Mouse (Mus musculus) CH12.LX (cell line): Measurements from ENCODE around the gene Fam19a2. TPM values are rescaled to one million over a fixed set of nuclear protein-coding genes. Genes with fewer than 3 reads are reported as not detected.

Experiments used
- DNase-seq: peaks from one replicate; pipeline ENCODE4 v3.0.0-alpha.2; 2013; ENCODE audit errors: extremely low read depth
- H3K27ac ChIP-seq: 2 replicates; pipeline ENCODE4 v1.5.1; 2012; ENCODE audit warnings: low read depth, mild to moderate bottlenecking, control low read depth, moderate library complexity; ENCODE audit not compliant: insufficient read depth
- H3K27me3 ChIP-seq: replicated peaks from 2 replicates; pipeline ENCODE3; 2012; ENCODE audit warnings: inconsistent platforms
- H3K36me3 ChIP-seq, 2 experiments: replicated peaks in 1 of 2; 2 replicates each; pipeline versions ENCODE3 to v1.6.1; 2012; ENCODE audit warnings: inconsistent platforms in 1 of 2, low read length in 1 of 2, mild to moderate bottlenecking in 1 of 2, mixed read lengths in 1 of 2, moderate library complexity in 1 of 2; ENCODE audit not compliant: control insufficient read depth in 1 of 2, insufficient read depth in 1 of 2
- H3K4me1 ChIP-seq, 2 experiments: 2 replicates each; pipeline ENCODE4 v1.6.1; 2012; ENCODE audit warnings: inconsistent platforms in 1 of 2, moderate library complexity in 1 of 2; ENCODE audit not compliant: insufficient read depth in 2 of 2, control insufficient read depth in 1 of 2
- H3K4me2 ChIP-seq: 2 replicates; pipeline ENCODE4 v1.6.1; 2012; ENCODE audit warnings: low read depth, mild to moderate bottlenecking, control low read depth; ENCODE audit not compliant: poor library complexity, insufficient read depth, severe bottlenecking
- H3K4me3 ChIP-seq, 3 experiments: fragments of 150-350 bp in 1 of 3; sonication (generic) in 1 of 3; replicated peaks in 1 of 3; 2 replicates each; pipeline versions ENCODE3 to v1.5.1; 2011 to 2012; ENCODE audit warnings: low read depth in 2 of 3, low read length in 2 of 3, mild to moderate bottlenecking in 2 of 3, moderate library complexity in 2 of 3, control low read depth in 1 of 3, improper control_type of control experiment in 1 of 3, inconsistent platforms in 1 of 3, mixed read lengths in 1 of 3; ENCODE audit not compliant: poor library complexity in 1 of 3
- H3K79me2 ChIP-seq: replicated peaks from 2 replicates; pipeline ENCODE4 v1.6.1; 2012; ENCODE audit warnings: mild to moderate bottlenecking, moderate library complexity; ENCODE audit not compliant: control insufficient read depth, poor library complexity, insufficient read depth, severe bottlenecking; ENCODE audit errors: extremely low read depth
- H3K9ac ChIP-seq: 2 replicates; pipeline ENCODE4 v1.6.1; 2012; ENCODE audit warnings: low read depth, mild to moderate bottlenecking, control low read depth, moderate library complexity; ENCODE audit not compliant: insufficient read depth
- H3K9me3 ChIP-seq: replicated peaks from 2 replicates; pipeline ENCODE3; 2012; ENCODE audit warnings: low read length, inconsistent platforms, mixed read lengths
- CHD1 ChIP-seq: IDR thresholded peaks from 2 replicates; pipeline ENCODE4 v1.6.1; 2012; ENCODE audit warnings: low read depth, low read length, improper control_type of control experiment, inconsistent platforms
- CHD2 ChIP-seq: IDR thresholded peaks from 2 replicates; pipeline ENCODE4 v1.6.1; 2011; ENCODE audit warnings: low read length, improper control_type of control experiment
- CTCF ChIP-seq, 2 experiments: IDR thresholded peaks in 1 of 2; conservative IDR thresholded peaks in 1 of 2; 2 replicates each; pipeline ENCODE4 v1.5.1; 2011 to 2012; ENCODE audit warnings: low read depth in 2 of 2, low read length in 2 of 2, improper control_type of control experiment in 1 of 2, inconsistent platforms in 1 of 2, mild to moderate bottlenecking in 1 of 2, moderate library complexity in 1 of 2
- E2F4 ChIP-seq: IDR thresholded peaks from 2 replicates; pipeline ENCODE4 v1.6.1; 2011; ENCODE audit warnings: low read depth, low read length, improper control_type of control experiment; ENCODE audit not compliant: insufficient replicate concordance
- EP300 ChIP-seq: IDR thresholded peaks from 2 replicates; pipeline ENCODE4 v1.6.1; 2011; ENCODE audit warnings: low read length, improper control_type of control experiment
- GABPA ChIP-seq: IDR thresholded peaks from 2 replicates; pipeline ENCODE4 v1.6.1; 2012; ENCODE audit warnings: low read depth, low read length, improper control_type of control experiment, inconsistent platforms; ENCODE audit not compliant: insufficient replicate concordance
- HCFC1 ChIP-seq: IDR thresholded peaks from 2 replicates; pipeline ENCODE4 v1.6.1; 2012; ENCODE audit warnings: low read depth, mild to moderate bottlenecking, inconsistent platforms, low read length, improper control_type of control experiment
- JUND ChIP-seq: conservative IDR thresholded peaks from 2 replicates; pipeline ENCODE4 v1.6.1; 2011; ENCODE audit warnings: low read depth, low read length, improper control_type of control experiment
- KAT2A ChIP-seq: IDR thresholded peaks from 2 replicates; pipeline ENCODE4 v1.6.1; 2012; ENCODE audit warnings: low read length, improper control_type of control experiment, inconsistent platforms; ENCODE audit not compliant: insufficient replicate concordance
- MAFK ChIP-seq: IDR thresholded peaks from 2 replicates; pipeline ENCODE4 v1.6.1; 2011; ENCODE audit warnings: low read length, improper control_type of control experiment; ENCODE audit not compliant: insufficient replicate concordance
- MAX ChIP-seq: IDR thresholded peaks from 2 replicates; pipeline ENCODE4 v1.6.1; 2011; ENCODE audit warnings: low read length, improper control_type of control experiment
- MAZ ChIP-seq: IDR thresholded peaks from 2 replicates; pipeline ENCODE4 v1.6.1; 2012; ENCODE audit warnings: low read depth, mild to moderate bottlenecking, inconsistent platforms, low read length, improper control_type of control experiment, moderate library complexity
- MYC ChIP-seq: IDR thresholded peaks from 2 replicates; pipeline ENCODE4 v1.6.1; 2011; ENCODE audit warnings: low read depth, mild to moderate bottlenecking, improper control_type of control experiment, low read length
- NELFE ChIP-seq: IDR thresholded peaks from 2 replicates; pipeline ENCODE4 v1.6.1; 2011; ENCODE audit warnings: low read depth, low read length, improper control_type of control experiment
- NRF1 ChIP-seq: IDR thresholded peaks from 2 replicates; pipeline ENCODE4 v1.6.1; 2014; ENCODE audit warnings: low read depth, mild to moderate bottlenecking, inconsistent platforms, low read length, improper control_type of control experiment, moderate library complexity
- PAX5 ChIP-seq: IDR thresholded peaks from 2 replicates; pipeline ENCODE4 v1.6.1; 2012; ENCODE audit warnings: low read length, inconsistent platforms, mixed read lengths
- POLR2A ChIP-seq: IDR thresholded peaks from 2 replicates; pipeline ENCODE4 v1.6.1; 2011; ENCODE audit warnings: low read depth, mild to moderate bottlenecking, improper control_type of control experiment, low read length
- POLR2AphosphoS2 ChIP-seq: IDR thresholded peaks from 2 replicates; pipeline ENCODE4 v1.6.1; 2011; ENCODE audit warnings: low read depth, low read length, improper control_type of control experiment
- RAD21 ChIP-seq: IDR thresholded peaks from 2 replicates; pipeline ENCODE4 v1.6.1; 2011; ENCODE audit warnings: low read depth, mild to moderate bottlenecking, low read length, improper control_type of control experiment, moderate library complexity
- SIN3A ChIP-seq: IDR thresholded peaks from 2 replicates; pipeline ENCODE4 v1.6.1; 2012; ENCODE audit warnings: low read length, improper control_type of control experiment, inconsistent platforms
- SMC3 ChIP-seq: IDR thresholded peaks from 2 replicates; pipeline ENCODE4 v1.6.1; 2011; ENCODE audit warnings: low read depth, low read length, improper control_type of control experiment
- TCF12 ChIP-seq: IDR thresholded peaks from 2 replicates; pipeline ENCODE4 v1.6.1; 2014; ENCODE audit warnings: low read depth, mild to moderate bottlenecking, inconsistent platforms, low read length, improper control_type of control experiment
- UBTF ChIP-seq: IDR thresholded peaks from 2 replicates; pipeline ENCODE4 v1.6.1; 2012; ENCODE audit warnings: low read depth, mild to moderate bottlenecking, inconsistent platforms, low read length, improper control_type of control experiment, moderate library complexity
- USF1 ChIP-seq: IDR thresholded peaks from 2 replicates; pipeline ENCODE4 v1.6.1; 2014; ENCODE audit warnings: low read depth, mild to moderate bottlenecking, inconsistent platforms, low read length, improper control_type of control experiment
- USF2 ChIP-seq: conservative IDR thresholded peaks from 2 replicates; pipeline ENCODE4 v1.6.1; 2011; ENCODE audit warnings: low read depth, low read length, improper control_type of control experiment
- ZKSCAN1 ChIP-seq: IDR thresholded peaks from 2 replicates; pipeline ENCODE4 v1.6.1; 2012; ENCODE audit warnings: low read depth, inconsistent platforms, low read length, improper control_type of control experiment, borderline replicate concordance
- ZMIZ1 ChIP-seq: IDR thresholded peaks from 2 replicates; pipeline ENCODE4 v1.6.1; 2012; ENCODE audit warnings: low read depth, mild to moderate bottlenecking, inconsistent platforms, low read length, improper control_type of control experiment
- ZNF384 ChIP-seq: IDR thresholded peaks from 2 replicates; pipeline ENCODE4 v1.6.1; 2012; ENCODE audit warnings: low read depth, low read length, improper control_type of control experiment, inconsistent platforms
- dilution Hi-C: fragments of 300-500 bp; cut with MboI; formaldehyde crosslinking; loops from 2 replicates; pipeline ENCODE4 v1.14.3; 2020; ENCODE audit warnings: low sequenced_read_pairs; ENCODE audit not compliant: extremely low pct_unique_long_range_greater_than_20kb, extremely low pct_ligation_motif_present
- in situ Hi-C: fragments of 300-500 bp; cut with MboI; formaldehyde crosslinking; loops from 3 replicates; pipeline ENCODE4 v1.14.3; 2019; ENCODE audit warnings: low sequenced_read_pairs, low pct_ligation_motif_present, low pct_unique_long_range_greater_than_20kb, mixed read lengths
- polyA plus RNA-seq: library from polyadenylated mRNA; unstranded; fragments of >175 nt; gene quantifications from 2 replicates; pipeline ENCODE4 v1.2.1, GENCODE M21; 2012; ENCODE audit warnings: low read depth; ENCODE audit not compliant: insufficient read length
- total RNA-seq, 2 experiments: library from RNA; depleted of rRNA; stranded (reverse); fragments of 300-350 nt in 1 of 2; fragments of >200 nt in 1 of 2; gene quantifications; 2 replicates each; pipeline ENCODE4 v1.2.3; 2012 to 2014

The Fam19a2 gene
- total and polyA plus RNA-seq, 3 experiments, result not detected

DNA sequence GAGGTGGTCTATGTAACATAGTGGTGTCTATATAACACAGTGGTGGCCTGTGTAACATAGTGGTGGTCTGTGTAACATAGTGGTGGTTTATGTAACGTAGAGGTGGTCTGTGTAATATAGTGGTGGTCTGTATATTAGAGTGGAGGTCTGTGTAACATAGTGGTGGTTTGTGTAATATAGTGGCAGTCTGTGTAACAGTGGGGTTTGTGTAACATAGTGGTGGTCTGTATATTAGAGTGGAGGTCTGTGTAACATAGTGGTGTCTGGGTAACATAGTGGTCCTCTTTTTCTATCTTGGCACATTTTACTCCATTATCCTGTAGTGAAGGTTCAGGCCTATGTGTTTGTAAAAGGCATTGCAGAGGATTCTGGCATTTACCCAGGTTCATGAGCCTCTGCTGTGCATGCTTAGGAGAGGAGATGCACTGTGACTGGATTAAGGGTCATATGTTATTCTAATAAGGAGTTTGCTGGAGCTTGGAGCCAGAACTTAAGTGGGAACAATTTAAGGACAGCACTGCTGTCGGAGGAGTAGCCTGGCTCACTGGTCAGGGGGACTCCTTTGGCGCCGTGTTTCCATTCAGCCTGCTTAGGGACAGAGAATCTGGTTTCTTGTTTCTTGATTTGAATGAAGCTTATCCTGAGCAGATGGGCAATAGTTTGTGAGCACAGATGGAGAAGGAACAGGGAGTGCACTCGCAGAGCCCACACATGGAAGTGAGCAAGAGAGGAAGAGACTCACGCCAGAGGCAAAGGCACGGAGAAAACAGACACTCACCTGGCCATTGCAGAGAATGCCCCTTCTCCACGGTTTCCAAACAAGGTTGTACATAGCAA is 162.9 kb downstream of the Fam19a2 start:
- no peak for TF ChIP-seq MAZ
- TF ChIP-seq POLR2AphosphoS2, result no peak
- TF ChIP-seq EP300, result no peak
- TF ChIP-seq CHD1, result no peak
- TF ChIP-seq POLR2A, result no peak
- TF ChIP-seq UBTF, result no peak
- TF ChIP-seq NELFE, result no peak
- TF ChIP-seq MYC, result no peak
- TF ChIP-seq CTCF (conservative IDR thresholded peaks at IDR 0.05 in 1 of 2, IDR thresholded peaks at IDR 0.05 in 1 of 2; ENCODE audit: low read depth in 2 of 2, low read length in 2 of 2), result no peak
- no peak for TF ChIP-seq CHD2
- TF ChIP-seq USF1, result no peak
- no peak for TF ChIP-seq MAFK
- TF ChIP-seq PAX5, result no peak
- TF ChIP-seq TCF12, result no peak
- no peak for TF ChIP-seq KAT2A
- TF ChIP-seq NRF1, result no peak
- no peak for TF ChIP-seq SIN3A
- TF ChIP-seq HCFC1, result no peak
- no peak for TF ChIP-seq GABPA
- no peak for TF ChIP-seq E2F4
- Histone ChIP-seq H3K36me3 (no peaks in the 10 kb centered on the region), H3K27ac (no peak overlapping the region), H3K4me3 (no peak overlapping the region), H3K4me2 (no peak overlapping the region), H3K27me3 (no peaks in the 10 kb centered on the region), H3K9me3 (peaks cover 33% of the 10 kb centered on the region), H3K9ac (no peak overlapping the region), H3K79me2 (no peaks in the 10 kb centered on the region), H3K4me1 (no peaks in the 10 kb centered on the region)
- in situ Hi-C loops (no loop called here), dilution Hi-C loops (no loop called here)
- DNase-seq, result no peak

DNA sequence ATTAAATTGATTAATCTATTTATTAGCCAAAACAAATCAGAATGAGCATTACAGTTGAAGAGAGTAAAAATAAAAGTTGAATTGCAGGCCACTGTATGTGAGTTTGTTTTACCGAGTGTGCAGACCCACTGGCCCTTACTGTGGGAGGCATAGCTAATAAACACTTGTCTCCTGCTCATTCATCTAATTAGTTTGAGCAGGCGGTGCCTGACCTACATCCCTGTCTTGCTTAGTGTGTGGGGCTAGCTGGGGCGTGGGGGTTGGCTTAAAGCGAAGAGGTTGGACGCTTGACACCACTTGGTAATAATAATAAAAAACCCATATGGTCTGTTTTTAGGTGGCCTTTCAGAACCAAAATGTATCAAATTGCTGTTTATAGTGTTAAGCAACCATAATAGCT is 167.8 kb downstream of the Fam19a2 start:
- H3K9ac ChIP-seq, result no peak overlapping the region
- in situ Hi-C loops, result no loop called here
- H3K4me1 ChIP-seq, result no peaks in the 10 kb centered on the region
- TF ChIP-seq MAX (no peak), CHD2 (no peak), USF2 (no peak), ZMIZ1 (no peak), POLR2A (no peak), JUND (no peak), MYC (no peak), RAD21 (no peak), POLR2AphosphoS2 (no peak), ZNF384 (no peak), ZKSCAN1 (no peak), MAFK (no peak), SMC3 (no peak), NRF1 (no peak)
- TF ChIP-seq, all 38 proteins: peak for 0
- no peak for DNase-seq
- no peak overlapping the region for H3K4me2 ChIP-seq
- H3K79me2 ChIP-seq, result no peaks in the 10 kb centered on the region
- dilution Hi-C loops, result no loop called here
- H3K9me3 ChIP-seq, result peaks cover 35% of the 10 kb centered on the region
- H3K36me3 ChIP-seq, result no peaks in the 10 kb centered on the region
- H3K27me3 ChIP-seq, result no peaks in the 10 kb centered on the region
- no peak overlapping the region for H3K4me3 ChIP-seq
- H3K27ac ChIP-seq, result no peak overlapping the region
